Mouse (Mus musculus) adrenal gland, adult 18-20 months (tissue): ENCODE measurements around the gene Slc12a8. TPM values are rescaled to one million over a fixed set of nuclear protein-coding genes. Genes with fewer than 3 reads are reported as not detected.

Experiments used
- DNase-seq, 2 experiments: peaks; one replicate each; pipeline ENCODE4 v3.0.0; 2021 to 2022; ENCODE audit warnings: low spot score in 2 of 2
- total RNA-seq, 2 experiments: library from RNA; stranded (reverse); gene quantifications; 1 replicate in 1 of 2; 2 replicates in 1 of 2; pipeline ENCODE4 v1.2.3; 2021

Gene Slc12a8
- total RNA-seq, 2 experiments from 2014 or later, result 0.29 to 0.43 TPM

GRCm38 (mm10) chr16:33606691-33607532, 89.8 kb downstream of the Slc12a8 start:
- DNase-seq, result no peak

DNA sequence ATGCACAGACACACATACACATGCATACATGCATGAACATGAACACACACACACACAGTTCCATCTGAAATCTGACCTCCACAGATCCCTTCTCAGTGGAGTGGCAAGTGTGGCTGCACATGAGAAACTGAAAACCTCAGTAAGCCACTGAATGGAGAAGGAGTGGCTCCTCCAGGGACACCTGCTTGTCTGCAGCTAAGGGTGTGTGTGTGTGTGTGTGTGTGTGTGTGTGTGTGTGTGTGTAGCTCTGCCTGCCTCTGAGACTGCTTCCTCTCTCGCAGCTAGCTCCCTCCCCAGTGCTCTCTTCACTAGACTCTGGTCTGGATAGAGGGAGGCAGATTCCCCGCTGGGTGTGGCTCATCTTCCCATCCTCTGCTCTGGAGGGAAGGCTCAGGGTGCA, 92.4 kb downstream of the Slc12a8 start:
- no peak for DNase-seq

DNA sequence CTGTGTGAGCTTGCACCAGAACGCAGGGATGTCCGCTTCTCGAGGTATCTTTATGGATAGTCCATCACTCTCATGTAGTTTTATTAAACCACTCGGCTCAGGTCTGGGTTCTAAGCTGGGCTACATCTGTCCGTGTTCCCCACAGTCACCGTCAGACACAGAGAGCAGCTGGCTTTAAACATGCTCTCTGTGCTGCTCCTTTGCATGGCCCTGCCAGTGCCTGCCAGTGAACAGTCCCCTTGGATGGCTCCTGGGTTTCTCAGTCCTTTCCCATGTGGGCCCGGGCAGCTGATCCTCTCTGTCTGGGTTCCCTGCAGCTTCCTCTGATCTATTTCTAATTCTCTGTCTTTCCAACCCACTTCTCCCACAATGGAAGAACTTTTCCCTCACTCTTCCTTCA, 93.3 kb downstream of the Slc12a8 start:
- no peak for DNase-seq

- DNase-seq, result no peak
Observed at GRCm38 (mm10) chr16:33611291-33611690, 94.2 kb downstream of the Slc12a8 start.

GRCm38 (mm10) chr16:33612056-33612770, 95.1 kb downstream of the Slc12a8 start:
- no peak for DNase-seq

DNA sequence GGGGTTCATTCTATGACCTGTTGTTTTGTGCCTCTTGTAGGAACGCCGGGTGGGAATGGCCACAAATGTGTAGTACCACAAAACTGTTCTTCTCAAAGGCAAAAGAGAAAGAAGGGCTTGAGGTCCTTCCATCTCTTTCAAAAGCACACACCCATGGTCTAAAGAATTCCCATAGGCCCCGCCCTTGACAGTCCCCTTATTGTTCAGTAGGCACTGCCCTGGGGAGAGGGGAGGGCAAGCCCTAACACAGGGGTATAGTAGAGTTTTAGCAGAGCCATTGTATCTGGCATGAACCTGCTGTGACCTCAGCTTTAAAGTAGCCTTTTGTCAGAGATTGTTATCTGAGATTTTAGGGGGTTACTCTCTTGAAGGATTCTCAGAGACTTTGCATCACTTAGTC, 98.9 kb downstream of the Slc12a8 start:
- DNase-seq, result no peak

DNA sequence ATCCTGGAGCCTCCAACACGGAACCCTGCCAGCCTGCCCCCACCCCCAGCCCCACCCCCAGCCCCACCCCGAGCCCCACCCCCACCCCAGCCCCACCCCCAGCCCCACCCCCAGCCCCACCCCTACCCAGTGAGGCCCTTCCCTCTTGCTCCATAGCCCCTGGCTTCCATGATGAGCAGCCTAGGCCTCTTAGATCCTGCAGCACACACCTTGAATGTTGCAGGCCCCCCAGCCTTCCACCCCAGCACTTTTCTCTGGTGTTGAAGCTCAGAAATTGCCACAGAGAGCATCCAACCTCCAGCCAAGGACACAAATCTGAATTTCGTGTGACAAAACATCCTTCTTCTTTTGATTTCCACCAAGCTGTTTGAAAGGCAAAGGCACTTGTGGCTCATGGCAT, 104.7 kb downstream of the Slc12a8 start:
- DNase-seq, result no peak

DNA sequence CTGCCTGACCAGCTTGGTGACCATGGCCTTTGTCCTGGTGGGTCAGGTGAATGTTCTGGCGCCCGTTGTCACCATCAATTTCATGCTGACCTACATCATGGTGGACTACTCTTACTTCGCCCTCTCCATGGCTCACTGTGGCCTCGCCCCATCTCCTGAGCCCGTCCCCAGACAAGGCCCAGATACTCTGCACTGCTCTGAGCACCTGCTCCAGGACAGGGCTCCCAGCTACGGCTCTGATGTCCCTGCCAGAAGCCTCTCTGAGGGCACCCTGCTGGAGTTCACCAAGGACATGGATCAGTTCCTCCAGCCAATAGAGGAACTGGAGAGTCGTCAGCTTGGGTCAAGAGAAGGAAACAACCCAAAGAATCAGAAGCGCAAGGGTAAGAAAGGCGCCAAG, 107.5 kb downstream of the Slc12a8 start:
- no peak for DNase-seq

DNA sequence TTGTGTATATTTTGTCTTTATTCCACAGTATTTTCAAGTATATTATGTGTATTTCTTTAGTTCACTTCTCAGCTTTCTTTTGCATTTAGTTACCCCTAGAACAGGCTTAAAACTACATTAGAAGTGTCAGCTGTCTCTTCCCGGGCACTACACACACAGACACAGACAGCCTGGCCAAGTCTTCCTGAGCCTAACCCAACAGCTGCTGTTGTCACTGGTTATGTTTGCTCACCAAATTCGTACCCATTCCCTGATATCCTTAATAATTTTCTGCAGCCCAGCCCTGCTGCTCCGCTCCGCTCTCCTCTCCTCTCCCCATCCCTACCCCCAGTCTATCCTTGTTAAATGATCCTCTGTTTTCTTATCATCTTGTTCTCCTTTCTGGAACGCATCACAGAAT, 112.4 kb downstream of the Slc12a8 start:
- DNase-seq, result no peak

GRCm38 (mm10) chr16:33635836-33636595, 118.9 kb downstream of the Slc12a8 start:
- DNase-seq, result no peak

DNA sequence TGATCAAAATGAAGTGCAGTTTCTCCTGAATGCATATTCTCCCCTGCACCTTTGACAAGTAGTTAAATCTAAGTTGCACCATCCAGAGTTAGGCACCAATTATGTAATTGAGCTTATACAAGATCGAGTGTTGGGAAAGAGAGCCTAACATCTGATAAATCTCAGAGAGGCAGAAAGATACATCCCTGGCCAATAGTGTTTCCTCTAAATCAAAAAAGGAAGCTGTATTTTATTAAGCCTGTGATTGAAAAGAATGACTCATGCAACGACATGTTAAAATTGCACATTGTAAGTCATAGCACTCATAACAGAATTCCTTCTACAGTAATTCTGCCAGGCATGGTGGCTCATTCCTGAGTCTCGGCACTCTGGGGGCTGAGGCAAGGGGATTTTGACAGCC, 124.7 kb downstream of the Slc12a8 start:
- no peak for DNase-seq

GRCm38 (mm10) chr16:33653116-33653515, 136.0 kb downstream of the Slc12a8 start:
- DNase-seq, result no peak

DNA sequence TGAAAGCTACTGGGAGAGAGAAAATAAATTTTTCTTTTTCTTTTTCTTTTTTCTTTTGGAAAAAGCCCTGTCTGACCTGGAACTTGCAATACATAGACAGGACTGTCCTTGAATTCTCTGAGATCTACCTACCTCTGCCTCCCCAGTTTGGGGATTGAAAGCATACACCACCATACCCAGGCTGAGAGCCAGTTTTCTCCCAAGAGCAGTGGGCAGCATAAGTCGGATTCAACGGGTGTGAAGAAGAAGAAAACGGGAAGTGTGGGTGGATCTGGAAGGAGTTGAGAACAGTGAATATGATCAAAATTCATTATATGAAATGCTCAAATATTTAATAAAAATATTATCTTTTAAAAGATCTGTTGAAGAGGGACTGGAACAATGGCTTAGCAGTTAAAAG, 138.3 kb downstream of the Slc12a8 start:
- no peak for DNase-seq

DNA sequence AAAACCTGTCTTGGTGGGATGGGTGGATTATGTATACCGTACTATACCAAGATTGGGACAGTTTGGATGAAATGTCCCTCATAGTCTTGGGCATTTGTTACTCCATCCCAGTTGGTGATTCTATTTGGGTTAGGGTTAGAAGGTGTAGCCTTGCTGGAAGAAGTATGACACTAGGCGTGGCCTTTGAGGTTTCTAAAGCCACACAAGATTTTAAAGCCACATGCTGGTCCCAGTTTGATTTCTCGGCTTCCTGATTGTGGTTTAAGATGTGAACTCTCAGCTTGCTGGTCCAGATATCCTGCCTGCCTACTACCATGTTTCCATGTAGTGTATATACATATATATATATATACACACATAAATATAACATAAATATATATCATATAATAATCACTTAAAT, 140.1 kb downstream of the Slc12a8 start:
- no peak for DNase-seq

DNA sequence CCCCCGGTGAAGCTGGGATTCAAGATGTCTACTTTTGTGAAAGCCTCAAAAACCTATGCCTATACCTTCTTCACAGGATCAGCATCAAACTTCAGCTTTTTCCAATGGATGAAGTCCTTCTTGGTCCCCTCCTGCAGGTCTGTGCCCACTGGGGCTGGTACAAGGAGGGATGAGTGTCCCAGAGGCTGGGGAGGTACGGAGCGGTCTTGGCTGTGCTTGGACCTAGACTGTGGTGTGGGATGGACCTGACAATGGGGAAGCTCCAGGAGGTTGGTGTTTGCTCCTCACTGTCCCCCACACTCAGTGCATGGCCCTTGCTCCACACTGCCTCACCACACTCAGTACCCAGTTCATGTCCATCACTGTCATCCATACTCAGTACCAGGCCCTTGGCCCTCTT, 141.0 kb downstream of the Slc12a8 start:
- DNase-seq, result no peak

GRCm38 (mm10) chr16:33659521-33659920, 142.4 kb downstream of the Slc12a8 start:
- DNase-seq, result no peak

- peak; percentile 45 to 66 for DNase-seq
Observed at GRCm38 (mm10) chr16:33660125-33660524, 143.0 kb downstream of the Slc12a8 start.

DNA sequence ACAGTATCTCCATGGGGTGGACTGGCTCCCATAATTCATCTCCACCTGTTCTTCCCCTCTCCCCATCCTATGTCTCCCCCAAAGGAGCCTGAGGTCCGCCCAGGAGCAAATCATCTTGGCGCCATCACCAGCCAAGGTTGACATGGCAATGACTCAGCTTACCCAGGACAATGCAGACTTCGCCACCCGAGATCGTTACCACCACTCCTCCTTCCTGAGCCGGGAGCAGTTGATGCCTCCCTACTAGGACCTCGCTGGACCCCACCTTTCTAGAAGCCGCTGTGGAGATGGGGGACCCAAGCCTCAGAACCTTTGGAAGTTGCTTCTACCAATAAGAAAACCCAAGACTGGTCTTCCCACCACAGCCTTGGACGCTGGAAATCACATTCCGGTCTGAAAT, 145.7 kb downstream of the Slc12a8 start:
- no peak for DNase-seq

GRCm38 (mm10) chr16:33666226-33666625, 149.1 kb downstream of the Slc12a8 start:
- no peak for DNase-seq

DNA sequence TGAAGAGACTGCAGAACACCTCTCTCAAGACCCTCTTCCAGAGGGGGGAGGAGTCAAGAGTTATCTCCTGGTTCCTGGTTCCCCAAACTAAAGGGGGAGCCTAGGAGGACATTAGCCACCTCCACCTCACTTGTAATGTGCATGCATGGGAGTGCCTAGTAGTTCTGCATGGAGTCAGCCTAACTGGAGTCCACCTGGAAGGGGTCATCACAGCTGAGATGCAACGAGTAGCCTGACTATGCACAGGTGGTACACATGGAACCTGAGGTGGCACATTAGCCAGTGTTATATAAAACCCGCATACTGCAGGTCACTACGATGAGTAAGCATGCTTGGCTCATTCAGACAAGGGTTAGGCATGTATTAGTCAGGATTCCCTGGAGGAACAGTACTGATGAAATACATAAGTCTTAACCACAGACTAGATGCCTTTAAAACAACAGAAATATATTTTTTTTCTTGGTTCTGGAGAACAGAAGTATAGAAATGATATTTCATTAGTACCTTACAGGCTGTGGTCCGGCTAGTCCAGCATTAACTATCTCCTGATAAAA, 149.9 kb downstream of the Slc12a8 start:
- DNase-seq, result no peak

GRCm38 (mm10) chr16:33668448-33668847, 151.3 kb downstream of the Slc12a8 start:
- no peak for DNase-seq
